Mouse (Mus musculus): ENCODE data around the gene Abi3.

DNA sequence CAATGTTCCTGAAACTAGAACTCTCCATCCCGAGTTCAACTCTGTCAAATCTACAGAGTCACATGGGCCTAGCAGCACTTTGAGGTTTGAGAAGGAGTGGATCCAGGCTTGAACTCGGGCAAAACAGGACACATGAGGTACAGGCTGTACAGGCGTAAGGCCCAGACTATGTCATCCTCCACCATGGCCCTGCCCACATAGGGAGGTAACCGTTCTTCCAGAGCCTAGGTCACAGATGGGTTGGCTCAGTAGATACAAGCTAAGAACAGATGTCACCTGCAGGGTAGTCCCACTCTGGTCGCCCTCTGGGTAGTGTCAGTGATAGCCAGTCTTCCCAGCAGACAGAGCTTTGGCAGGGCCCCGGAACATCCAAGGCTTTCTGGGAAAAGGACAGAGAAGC is 55.8 kb downstream of the Abi3 start:
- TF ChIP-seq POLR2A (IDR thresholded peaks at IDR 0.05; ENCODE audit: borderline replicate concordance, extremely low read depth, low read depth, low read length) = no peak
- TF ChIP-seq CTCF (IDR thresholded peaks at IDR 0.05; ENCODE audit: insufficient read depth, low read length) = no peak

Measured in lung, adult 2 months (tissue).